Mouse (Mus musculus): Measurements from ENCODE around the gene Hmgb1.

DNA sequence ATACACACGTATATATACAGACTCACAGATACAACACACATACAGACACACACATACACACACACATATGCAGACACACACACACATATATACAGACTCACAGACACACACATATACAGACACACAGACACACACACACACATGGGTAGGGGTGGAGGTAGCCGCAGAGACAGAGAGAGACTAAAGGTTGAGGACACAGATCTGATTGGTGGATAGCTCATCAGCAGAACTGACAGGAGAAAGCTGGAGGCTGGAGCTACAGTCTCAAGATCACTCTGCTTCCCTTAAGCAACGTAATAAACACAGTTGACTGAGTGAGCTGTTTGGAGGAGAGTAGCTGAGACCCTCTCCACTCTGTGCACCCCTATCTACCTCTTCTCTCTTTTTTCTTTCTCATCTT is 75.1 kb downstream of the Hmgb1 start:
- no peak for TF ChIP-seq CTCF (IDR thresholded peaks at IDR 0.05; ENCODE audit: borderline replicate concordance, control insufficient read depth, extremely low read depth, insufficient read depth, low read length, poor library complexity)
- TF ChIP-seq POLR2A (IDR thresholded peaks at IDR 0.05; ENCODE audit: control insufficient read depth, extremely low read depth, insufficient read depth, low read length, poor library complexity): no peak

All from thymus, adult 2 months (tissue).